Mouse (Mus musculus) frontal cortex, postnatal 14 days (tissue): ENCODE results near the gene Aga.
"Not testable (repeated sequence)": the region's sequence is repeated elsewhere in the genome, so short reads cannot be mapped to it uniquely, and the experiment has no call there.

ENCODE experiments used
- DNase-seq, 2 experiments: peaks; one replicate each; pipeline ENCODE4 v3.0.0; 2022; ENCODE audit warnings: low spot score in 2 of 2

Aga gene

GRCm38 (mm10) chr8:53511551-53512127, at the start of gene Aga:
Aga (plus strand) TSS chr8:53511727.
- DNase-seq: peak; percentile 77 to 81

GRCm38 (mm10) chr8:53489063-53489462, 22.5 kb upstream of the Aga start:
- DNase-seq: no peak

- no peak for DNase-seq
Observed at GRCm38 (mm10) chr8:53496216-53496615, 15.3 kb upstream of the Aga start.

GRCm38 (mm10) chr8:53496885-53497326, 14.6 kb upstream of the Aga start:
- no peak for DNase-seq

- not testable (repeated sequence) for DNase-seq
Observed at GRCm38 (mm10) chr8:53538049-53538448, 26.5 kb downstream of the Aga start.

GRCm38 (mm10) chr8:53539585-53539984, 28.1 kb downstream of the Aga start:
- no peak for DNase-seq

GRCm38 (mm10) chr8:53562441-53563040, 51.0 kb downstream of the Aga start:
- DNase-seq: no peak

- DNase-seq: no peak
Observed at GRCm38 (mm10) chr8:53566223-53566622, 54.7 kb downstream of the Aga start.
